Mouse (Mus musculus): Measurements from ENCODE around the gene Uncx. TPM values are rescaled to one million over a fixed set of nuclear protein-coding genes. Genes with fewer than 3 reads are reported as not detected.

The Uncx gene
- polyA plus RNA-seq, 1 experiment from 2014 or later, result 43.3 TPM

- Histone ChIP-seq H3K4me3 (no peak overlapping the region), H3K4me2 (no peak overlapping the region), H3K9ac (no peak overlapping the region), H3K27me3 (peaks cover 66% of the 10 kb centered on the region), H3K36me3 (no peaks in the 10 kb centered on the region), H3K27ac (replicated peaks) (no peak overlapping the region), H3K9me3 (no peaks in the 10 kb centered on the region), H3K4me1 (replicated peaks) (peaks cover 19% of the 10 kb centered on the region; the same call in 1 of the 2 replicates)
- ATAC-seq (ENCODE audit: low read depth), result no peak
- WGBS, result 41% methylated on average over 14 of the region's 14 CpGs
Observed at GRCm38 (mm10) chr5:139520069-139520834, 23.0 kb upstream of the Uncx start.

GRCm38 (mm10) chr5:139521987-139522386 lies 21.3 kb upstream of the Uncx start:
- Histone ChIP-seq H3K4me3 (no peak overlapping the region), H3K4me1 (replicated peaks) (peaks cover 11% of the 10 kb centered on the region; the same call in 1 of the 2 replicates), H3K9ac (no peak overlapping the region), H3K4me2 (no peak overlapping the region), H3K9me3 (no peaks in the 10 kb centered on the region), H3K36me3 (no peaks in the 10 kb centered on the region), H3K27ac (replicated peaks) (no peak overlapping the region), H3K27me3 (peaks cover 74% of the 10 kb centered on the region)
- 61% methylated on average over 10 of the region's 10 CpGs for WGBS
- ATAC-seq (ENCODE audit: low read depth), result no peak

- Histone ChIP-seq H3K27ac (replicated peaks) (no peak overlapping the region), H3K9ac (no peak overlapping the region), H3K4me2 (no peak overlapping the region), H3K9me3 (no peaks in the 10 kb centered on the region), H3K27me3 (peaks cover 93% of the 10 kb centered on the region), H3K4me1 (replicated peaks) (peaks cover 7% of the 10 kb centered on the region), H3K36me3 (no peaks in the 10 kb centered on the region), H3K4me3 (no peak overlapping the region)
- WGBS, result 67% methylated on average over 7 of the region's 7 CpGs
- no peak for ATAC-seq (ENCODE audit: low read depth)
Observed at GRCm38 (mm10) chr5:139528851-139529250, 14.4 kb upstream of the Uncx start.

GRCm38 (mm10) chr5:139535386-139535919 lies 7.8 kb upstream of the Uncx start:
- peak overlapping the region; percentile 22 for H3K4me2 ChIP-seq
- peak overlapping the region; percentile 65 for H3K27ac ChIP-seq (replicated peaks)
- ATAC-seq (ENCODE audit: low read depth), result peak; percentile 21
- no peak overlapping the region for H3K4me3 ChIP-seq
- H3K27me3 ChIP-seq, result peaks cover 91% of the 10 kb centered on the region
- under 1% methylated on average over 34 of the region's 34 CpGs for WGBS
- no peak overlapping the region for H3K9ac ChIP-seq
- H3K36me3 ChIP-seq, result no peaks in the 10 kb centered on the region
- H3K9me3 ChIP-seq, result no peaks in the 10 kb centered on the region
- H3K4me1 ChIP-seq (replicated peaks), result peaks cover 56% of the 10 kb centered on the region

GRCm38 (mm10) chr5:139536211-139536910 lies 6.9 kb upstream of the Uncx start:
- H3K4me1 ChIP-seq (replicated peaks), result peaks cover 65% of the 10 kb centered on the region
- no peaks in the 10 kb centered on the region for H3K9me3 ChIP-seq
- no peaks in the 10 kb centered on the region for H3K36me3 ChIP-seq
- H3K27ac ChIP-seq (replicated peaks), result peak overlapping the region; percentile 68
- no peak overlapping the region for H3K9ac ChIP-seq
- H3K4me3 ChIP-seq, result no peak overlapping the region
- peak; percentile 54 for ATAC-seq (ENCODE audit: low read depth)
- H3K27me3 ChIP-seq, result peaks cover 93% of the 10 kb centered on the region
- no peak overlapping the region for H3K4me2 ChIP-seq
- under 1% methylated on average over 26 of the region's 26 CpGs for WGBS

- Histone ChIP-seq H3K4me2 (no peak overlapping the region), H3K36me3 (no peaks in the 10 kb centered on the region), H3K4me1 (replicated peaks) (peaks cover 67% of the 10 kb centered on the region), H3K27ac (replicated peaks) (peak overlapping the region; percentile 68), H3K4me3 (no peak overlapping the region), H3K27me3 (peaks cover 93% of the 10 kb centered on the region), H3K9ac (no peak overlapping the region), H3K9me3 (no peaks in the 10 kb centered on the region)
- 3% methylated on average over 18 of the region's 18 CpGs for WGBS
- no peak for ATAC-seq (ENCODE audit: low read depth)
Observed at GRCm38 (mm10) chr5:139536911-139537738, 6.2 kb upstream of the Uncx start.

- Histone ChIP-seq H3K27ac (replicated peaks) (peak overlapping the region; percentile 62), H3K27me3 (peaks cover 92% of the 10 kb centered on the region), H3K4me2 (no peak overlapping the region), H3K9ac (no peak overlapping the region), H3K4me1 (replicated peaks) (peaks cover 67% of the 10 kb centered on the region), H3K36me3 (no peaks in the 10 kb centered on the region), H3K9me3 (no peaks in the 10 kb centered on the region), H3K4me3 (no peak overlapping the region)
- 7% methylated on average over 3 of the region's 3 CpGs for WGBS
- ATAC-seq (ENCODE audit: low read depth), result no peak
Observed at GRCm38 (mm10) chr5:139537739-139538135, 5.6 kb upstream of the Uncx start.

GRCm38 (mm10) chr5:139541151-139542042 lies 1.9 kb upstream of the Uncx start:
- WGBS, result 1% methylated on average over 44 of the region's 44 CpGs
- Histone ChIP-seq H3K9ac (0 out of 2 replicates have a peak overlapping the region, but pooled peaks have one; percentile 41), H3K4me3 (peak overlapping the region; percentile 24)

GRCm38 (mm10) chr5:139542043-139542365 lies 1.3 kb upstream of the Uncx start:
- 0% methylated on average over 1 of the region's 1 CpGs for WGBS
- H3K36me3 ChIP-seq, result no peaks in the 10 kb centered on the region
- peak overlapping the region; percentile 50 for H3K4me2 ChIP-seq
- ATAC-seq (ENCODE audit: low read depth), result no peak
- no peak overlapping the region for H3K9ac ChIP-seq
- no peak overlapping the region for H3K4me3 ChIP-seq
- H3K27me3 ChIP-seq, result peaks cover 89% of the 10 kb centered on the region
- peaks cover 79% of the 10 kb centered on the region for H3K4me1 ChIP-seq (replicated peaks)
- peak overlapping the region; percentile 91 for H3K27ac ChIP-seq (replicated peaks)
- H3K9me3 ChIP-seq, result no peaks in the 10 kb centered on the region

More at GRCm38 (mm10) chr5:139541151-139542042, 1.9 kb upstream of the Uncx start:
- Histone ChIP-seq H3K36me3 (no peaks in the 10 kb centered on the region), H3K27me3 (peaks cover 89% of the 10 kb centered on the region), H3K4me1 (replicated peaks) (peaks cover 78% of the 10 kb centered on the region), H3K4me2 (peak overlapping the region; percentile 50), H3K27ac (replicated peaks) (peak overlapping the region; percentile 91), H3K9me3 (no peaks in the 10 kb centered on the region)
- ATAC-seq (ENCODE audit: low read depth), result no peak

- Histone ChIP-seq H3K4me1 (replicated peaks) (peaks cover 79% of the 10 kb centered on the region), H3K4me3 (peak overlapping the region; percentile 63), H3K4me2 (peak overlapping the region; percentile 71), H3K36me3 (no peaks in the 10 kb centered on the region), H3K27ac (replicated peaks) (peak overlapping the region; percentile 97), H3K9me3 (no peaks in the 10 kb centered on the region), H3K9ac (peak overlapping the region; percentile 90; the same call in 1 of the 2 replicates), H3K27me3 (peaks cover 89% of the 10 kb centered on the region)
- no peak for ATAC-seq (ENCODE audit: low read depth)
- 0% methylated on average over 5 of the region's 5 CpGs for WGBS
Observed at GRCm38 (mm10) chr5:139542556-139542955, 738 bp upstream of the Uncx start.

Data from neural tube, embryonic 13.5 days (tissue).